Mouse (Mus musculus) myocyte (in vitro differentiated cells): ENCODE measurements at regions not wholly inside any gene's neighbourhood (a gene's known extent, or its start where the extent isn't known, plus 50 kb on each side); places are given as distances from the start of the nearest gene placed in this dataset.

Experiments
- CEBPB ChIP-seq: IDR thresholded peaks from 2 replicates; pipeline ENCODE4 v1.6.1; 2011; ENCODE audit warnings: mild to moderate bottlenecking, moderate library complexity; ENCODE audit not compliant: poor library complexity, insufficient read depth, severe bottlenecking
- MAX ChIP-seq: IDR thresholded peaks from one replicate; pipeline ENCODE4 v1.6.1; 2011; ENCODE audit warnings: low read depth, mild to moderate bottlenecking, control low read depth
- MYOG ChIP-seq, 3 experiments: IDR thresholded peaks; one replicate each; pipeline ENCODE4 v1.6.1; 2011; ENCODE audit warnings: control low read depth in 2 of 3, low read depth in 2 of 3, mild to moderate bottlenecking in 2 of 3; ENCODE audit not compliant: insufficient read length in 2 of 3, control insufficient read depth in 1 of 3, insufficient read depth in 1 of 3
- POLR2A ChIP-seq: IDR thresholded peaks from one replicate; pipeline ENCODE4 v1.6.1; 2011; ENCODE audit warnings: low read depth, mild to moderate bottlenecking, control low read depth, moderate library complexity; ENCODE audit not compliant: insufficient read length
- SRF ChIP-seq: IDR thresholded peaks from one replicate; pipeline ENCODE4 v1.6.1; 2011; ENCODE audit warnings: low read depth; ENCODE audit not compliant: control insufficient read depth, insufficient read length
- TCF12 ChIP-seq: IDR thresholded peaks from one replicate; pipeline ENCODE4 v1.6.1; 2011; ENCODE audit warnings: mild to moderate bottlenecking, control low read depth; ENCODE audit not compliant: poor library complexity, insufficient read depth, severe bottlenecking
- USF1 ChIP-seq: IDR thresholded peaks from one replicate; pipeline ENCODE4 v1.6.1; 2011; ENCODE audit warnings: low read depth, mild to moderate bottlenecking, control low read depth, moderate library complexity

DNA sequence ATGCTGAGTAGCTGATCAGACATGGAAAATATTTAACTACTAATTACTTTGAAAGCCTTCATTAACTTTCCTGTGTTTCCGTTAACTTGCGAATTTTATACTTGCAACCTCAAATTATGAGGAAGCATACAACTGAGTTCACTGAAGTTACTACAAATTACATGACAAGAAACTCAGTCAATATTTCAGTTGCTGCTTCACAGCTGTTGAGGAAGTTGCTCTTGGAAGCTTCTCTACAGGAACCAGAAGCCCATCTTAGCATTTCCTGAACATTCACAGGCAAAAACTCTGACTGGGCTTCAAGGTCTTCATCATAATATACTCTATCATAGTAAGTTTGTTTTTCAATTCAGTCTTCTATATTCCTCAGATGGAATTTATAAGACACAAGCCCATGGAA, 426.1 kb downstream of the Lipi start:
- TF ChIP-seq POLR2A (no peak), SRF (no peak), MAX (no peak), USF1 (no peak), MYOG (IDR thresholded peaks at IDR 0.05; ENCODE audit: control insufficient read depth in 1 of 3, insufficient read depth in 1 of 3, insufficient read length in 2 of 3, low read depth in 2 of 3) (no peak), TCF12 (no peak), CEBPB (no peak)
